Mouse (Mus musculus): ENCODE measurements around the gene Sh2d7. TPM values are rescaled to one million over a fixed set of nuclear protein-coding genes. Genes with fewer than 3 reads are reported as not detected.

Sh2d7 gene
- polyA plus RNA-seq (2012; rRNA removed): 0.03 and 0.06 TPM in 2 replicates

GRCm38 (mm10) chr9:54538684-54539083, at the start of gene Sh2d7:
Sh2d7 (plus strand) TSS chr9:54538984.

GRCm38 (mm10) chr9:54501453-54502110, 37.2 kb upstream of the Sh2d7 start, which contains the start of gene Dmxl2:
Dmxl2 (minus strand) TSS chr9:54501626.

DNA sequence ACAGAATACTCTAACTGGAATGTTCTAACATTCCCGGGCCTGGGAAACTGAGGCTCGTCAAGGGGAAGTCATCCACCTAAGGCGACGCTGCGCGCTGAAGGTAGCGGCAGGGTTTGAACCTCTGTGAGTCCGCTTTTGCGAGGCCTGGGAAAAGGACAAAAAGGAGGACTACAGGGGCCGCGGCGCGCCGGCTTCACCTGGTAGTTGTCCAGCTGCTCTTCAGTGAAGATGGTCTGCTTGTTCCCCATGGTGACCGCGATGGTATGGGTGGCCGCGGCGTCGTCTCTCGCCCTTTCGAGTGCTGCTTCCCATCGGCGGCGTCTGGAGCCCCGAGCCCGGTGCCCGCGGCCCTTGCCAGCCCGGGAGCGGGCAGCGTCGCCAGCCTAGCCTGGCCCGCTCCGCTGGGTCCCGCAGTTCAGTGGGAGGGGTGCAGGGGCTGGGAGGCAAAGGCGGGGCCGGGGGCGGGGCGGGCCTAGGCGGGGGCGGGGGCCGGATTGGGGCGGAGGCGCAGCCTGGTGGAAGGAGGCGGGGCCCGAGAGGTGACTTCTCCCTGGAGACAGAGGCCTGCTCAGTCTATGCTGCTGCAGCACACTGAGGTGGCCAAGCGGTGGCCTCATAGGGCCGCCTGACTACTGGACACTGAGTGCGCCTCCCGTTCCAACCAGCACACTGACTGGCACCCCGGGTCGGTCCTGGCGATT, 21.1 kb downstream of the Sh2d7 start, which contains the start of gene Cib2:
TSS of gene Cib2 (minus strand) at position 448 of the 701 bp plus-strand sequence.

DNA sequence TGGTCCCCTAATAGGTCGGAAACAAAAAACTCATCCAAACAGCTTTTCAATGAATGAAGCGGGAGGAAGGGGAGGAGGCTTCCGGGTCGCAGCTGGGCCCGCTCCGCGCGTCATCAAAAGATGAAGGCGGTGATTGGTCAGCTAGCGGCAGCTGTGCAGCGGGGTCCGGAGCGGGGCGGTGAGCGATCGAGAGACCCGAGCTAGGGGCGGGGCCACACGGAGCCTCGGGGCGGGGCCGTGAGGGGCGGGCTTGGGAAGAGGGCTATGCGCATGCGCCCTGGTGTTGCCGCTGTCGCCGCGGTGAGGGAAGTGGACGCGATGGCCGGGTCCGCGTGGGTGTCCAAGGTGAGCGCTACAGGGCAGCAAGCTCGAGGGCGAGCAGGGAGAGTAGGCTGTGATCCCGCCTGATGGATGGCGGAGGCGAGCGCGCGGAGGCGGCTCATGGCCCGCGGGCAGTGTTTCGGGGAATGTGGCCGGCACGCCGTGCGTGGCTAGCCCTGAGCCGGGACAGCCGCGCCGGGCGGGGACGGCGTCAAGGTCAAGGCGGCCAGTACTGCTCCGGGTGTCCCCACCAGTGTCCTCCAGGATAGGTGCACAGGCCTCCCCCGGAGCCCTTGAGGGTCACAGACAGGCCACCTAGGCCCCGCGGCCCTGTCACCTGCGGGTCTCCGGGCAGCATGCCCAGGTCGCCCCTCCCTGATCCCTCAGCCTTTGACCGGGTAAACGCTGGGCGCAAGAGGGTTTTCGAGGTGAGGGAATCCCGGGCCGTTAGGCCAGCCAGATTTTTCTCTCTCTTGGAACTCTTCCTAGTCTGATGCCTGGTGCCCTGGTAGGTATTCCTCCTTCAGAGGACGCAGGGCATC, 47.6 kb downstream of the Sh2d7 start, which contains the start of gene Idh3a:
TSS of gene Idh3a (plus strand) at position 136 of the 863 bp plus-strand sequence.

Other genes starting within 250 kb of the Sh2d7 start
- gene Dmxl2, start 37.4 kb upstream of the Sh2d7 start, polyA plus RNA-seq (2012; rRNA removed): 71.9 and 80.5 TPM in 2 replicates
- 49.7 and 50.5 TPM in 2 replicates for gene Cib2, start 21.2 kb downstream of the Sh2d7 start, polyA plus RNA-seq (2012; rRNA removed)
- 117 and 126 TPM in 2 replicates for gene Idh3a, start 47.4 kb downstream of the Sh2d7 start, polyA plus RNA-seq (2012; rRNA removed)
- gene Acsbg1, start 122.9 kb downstream of the Sh2d7 start, polyA plus RNA-seq (2012; rRNA removed): 32.0 and 33.3 TPM in 2 replicates
- 11.9 and 12.0 TPM in 2 replicates for gene Dnaja4, start 159.9 kb downstream of the Sh2d7 start, polyA plus RNA-seq (2012; rRNA removed)
- 75.5 and 80.0 TPM in 2 replicates for gene Wdr61, start 195.5 kb downstream of the Sh2d7 start, polyA plus RNA-seq (2012; rRNA removed)
- 91.5 and 108 TPM in 2 replicates for gene Crabp1, start 225.8 kb downstream of the Sh2d7 start, polyA plus RNA-seq (2012; rRNA removed)